Mouse (Mus musculus) adrenal gland, adult 18-20 months (tissue): ENCODE measurements around the gene Olfr1226. TPM values are rescaled to one million over a fixed set of nuclear protein-coding genes. Genes with fewer than 3 reads are reported as not detected.
"Not testable (repeated sequence)": the region's sequence is repeated elsewhere in the genome, so short reads cannot be mapped to it uniquely, and the experiment has no call there.

Source experiments
- DNase-seq, 2 experiments: peaks; one replicate each; pipeline ENCODE4 v3.0.0; 2021 to 2022; ENCODE audit warnings: low spot score in 2 of 2
- long read RNA-seq, 2 experiments: library from polyadenylated mRNA; stranded (forward); transcript quantifications; one replicate each; pipeline ENCODE4 v2.0.0; 2021
- total RNA-seq, 2 experiments: library from RNA; stranded (reverse); gene quantifications; 1 replicate in 1 of 2; 2 replicates in 1 of 2; pipeline ENCODE4 v1.2.3; 2021

Olfr1226 gene
- not detected for total RNA-seq
- long read RNA-seq, experiment 1 = 0 reads
- long read RNA-seq, experiment 2 = 0 reads

DNA sequence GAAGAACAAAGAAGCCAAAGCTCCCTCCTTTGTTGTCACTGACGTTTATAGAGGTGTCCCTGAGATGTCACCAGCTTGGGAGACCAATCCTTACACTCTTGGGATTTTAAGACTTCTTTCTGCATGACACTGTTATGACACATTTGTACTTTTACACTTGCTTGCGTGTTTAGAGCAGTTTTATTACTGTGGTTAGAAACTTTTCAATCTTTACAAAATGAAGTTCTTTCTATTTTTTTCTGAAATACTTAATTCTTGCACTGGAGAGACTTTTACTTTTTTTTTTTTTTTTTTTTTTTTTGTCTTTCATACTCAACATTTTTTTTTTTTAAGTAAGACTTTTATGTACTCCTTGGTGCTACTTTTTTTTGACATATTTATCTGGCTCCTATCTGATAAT, at the start of gene Olfr1226:
Gene Olfr1226 (minus strand): TSS at position 101 of the 400 bp plus-strand sequence.
- no peak for DNase-seq

GRCm38 (mm10) chr2:89196325-89196982, 3.4 kb downstream of the Olfr1226 start:
- DNase-seq = no peak

GRCm38 (mm10) chr2:89174569-89174968, 25.3 kb downstream of the Olfr1226 start, which contains the start of gene Olfr1225:
Gene Olfr1225, minus strand, starts transcription at chr2:89174669.
- DNase-seq = no peak

GRCm38 (mm10) chr2:89164711-89165110, 35.1 kb downstream of the Olfr1226 start:
- not testable (repeated sequence) for DNase-seq

DNA sequence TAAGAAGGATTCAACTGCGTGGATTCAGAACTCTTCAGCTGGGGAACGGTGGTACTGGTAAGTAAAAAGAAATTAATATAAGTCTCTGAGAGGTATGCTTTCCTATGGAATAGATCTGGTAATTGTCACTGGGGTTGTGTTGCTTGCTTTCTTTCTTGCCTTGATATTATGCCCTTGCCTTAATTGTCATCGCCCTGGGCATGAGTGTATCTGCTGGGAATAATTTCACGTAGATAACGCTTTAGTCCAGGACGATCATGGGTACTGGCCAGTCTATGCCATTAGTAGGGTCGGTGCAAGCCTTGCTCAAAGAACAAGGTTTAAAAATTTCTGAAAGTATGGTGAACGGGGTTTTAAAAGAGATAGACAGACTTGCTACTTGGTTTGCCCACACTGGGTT, 35.9 kb downstream of the Olfr1226 start, which contains the start of gene Olfr1224-ps1:
Gene Olfr1224-ps1 (minus strand): TSS at position 101 of the 400 bp plus-strand sequence.
- not testable (repeated sequence) for DNase-seq

- DNase-seq = no peak
Measured at GRCm38 (mm10) chr2:89151460-89151859, 48.4 kb downstream of the Olfr1226 start, which contains the start of gene Olfr1223. Gene Olfr1223, minus strand, starts transcription at chr2:89151560.

Other genes with a start within 250 kb of the Olfr1226 start
- gene Olfr1212, start 246.1 kb downstream of the Olfr1226 start, total RNA-seq = not detected
- gene Gm13762, start 219.8 kb downstream of the Olfr1226 start, total RNA-seq = not detected
- not detected for gene Olfr1214, start 207.4 kb downstream of the Olfr1226 start, total RNA-seq
- not detected for gene Olfr1215, start 193.1 kb downstream of the Olfr1226 start, total RNA-seq
- gene Olfr1216, start 181.7 kb downstream of the Olfr1226 start, total RNA-seq = not detected
- gene Olfr1217, start 168.0 kb downstream of the Olfr1226 start, total RNA-seq = not detected
- gene Olfr1218, start 138.9 kb downstream of the Olfr1226 start, total RNA-seq = not detected
- not detected for gene Olfr1219, start 116.5 kb downstream of the Olfr1226 start, total RNA-seq
- not detected for gene Olfr1220, start 93.2 kb downstream of the Olfr1226 start, total RNA-seq
- not detected for gene Olfr1221, start 82.8 kb downstream of the Olfr1226 start, total RNA-seq
- not detected for gene Olfr1222, start 67.0 kb downstream of the Olfr1226 start, total RNA-seq
- gene Olfr1223, start 48.5 kb downstream of the Olfr1226 start, total RNA-seq = not detected
- gene Olfr1224-ps1, start 36.0 kb downstream of the Olfr1226 start, total RNA-seq = not detected
- not detected for gene Olfr1225, start 25.4 kb downstream of the Olfr1226 start, total RNA-seq
- gene Olfr1228, start 54.0 kb upstream of the Olfr1226 start, total RNA-seq = not detected
- not detected for gene Olfr1229, start 88.0 kb upstream of the Olfr1226 start, total RNA-seq
- gene Olfr1230, start 97.2 kb upstream of the Olfr1226 start, total RNA-seq = not detected
- not detected for gene Olfr1231, start 107.0 kb upstream of the Olfr1226 start, total RNA-seq
- not detected for gene Olfr1232, start 129.6 kb upstream of the Olfr1226 start, total RNA-seq
- not detected for gene Olfr1233, start 142.3 kb upstream of the Olfr1226 start, total RNA-seq
- gene Olfr1234, start 164.8 kb upstream of the Olfr1226 start, total RNA-seq = not detected
- gene Olfr1238, start 209.6 kb upstream of the Olfr1226 start, total RNA-seq = not detected
- not detected for gene Olfr1239, start 220.4 kb upstream of the Olfr1226 start, total RNA-seq
- gene Olfr1240, start 243.0 kb upstream of the Olfr1226 start, total RNA-seq = not detected